Mouse (Mus musculus) cortical plate, adult 2 months (tissue): ENCODE data around the gene Gcm1. TPM values are rescaled to one million over a fixed set of nuclear protein-coding genes. Genes with fewer than 3 reads are reported as not detected.

Experiments
- H3K27ac ChIP-seq: fragments of 200-500 bp; 2 replicates; pipeline ENCODE4 v1.5.1; 2012; ENCODE audit warnings: low read length, control low read depth, inconsistent platforms; ENCODE audit not compliant: insufficient read depth
- H3K4me1 ChIP-seq: fragments of 200-500 bp; 2 replicates; pipeline ENCODE4 v1.6.1; 2011; ENCODE audit warnings: low read length; ENCODE audit not compliant: control insufficient read depth, insufficient read depth
- H3K4me3 ChIP-seq: fragments of 200-500 bp; 2 replicates; pipeline ENCODE4 v1.5.1; 2011; ENCODE audit warnings: mild to moderate bottlenecking, low read length, control low read depth; ENCODE audit not compliant: insufficient read depth
- CTCF ChIP-seq: fragments of 200-500 bp; IDR thresholded peaks from 2 replicates; pipeline ENCODE4 v1.5.1; 2011; ENCODE audit warnings: mild to moderate bottlenecking, control low read depth, low read length; ENCODE audit not compliant: insufficient read depth; ENCODE audit errors: extremely low read depth
- POLR2A ChIP-seq: fragments of 200-500 bp; IDR thresholded peaks from 2 replicates; pipeline ENCODE4 v1.6.1; 2011; ENCODE audit warnings: mild to moderate bottlenecking, low read length, control low read depth; ENCODE audit not compliant: insufficient read depth; ENCODE audit errors: extremely low read depth
- polyA plus RNA-seq: library from polyadenylated mRNA; depleted of rRNA; stranded (reverse); fragments of >200 nt; gene quantifications from 2 replicates; pipeline ENCODE4 v1.2.3, GENCODE M21; 2012; rRNA removed

Gcm1 gene
- polyA plus RNA-seq, 1 experiment, result not detected

DNA sequence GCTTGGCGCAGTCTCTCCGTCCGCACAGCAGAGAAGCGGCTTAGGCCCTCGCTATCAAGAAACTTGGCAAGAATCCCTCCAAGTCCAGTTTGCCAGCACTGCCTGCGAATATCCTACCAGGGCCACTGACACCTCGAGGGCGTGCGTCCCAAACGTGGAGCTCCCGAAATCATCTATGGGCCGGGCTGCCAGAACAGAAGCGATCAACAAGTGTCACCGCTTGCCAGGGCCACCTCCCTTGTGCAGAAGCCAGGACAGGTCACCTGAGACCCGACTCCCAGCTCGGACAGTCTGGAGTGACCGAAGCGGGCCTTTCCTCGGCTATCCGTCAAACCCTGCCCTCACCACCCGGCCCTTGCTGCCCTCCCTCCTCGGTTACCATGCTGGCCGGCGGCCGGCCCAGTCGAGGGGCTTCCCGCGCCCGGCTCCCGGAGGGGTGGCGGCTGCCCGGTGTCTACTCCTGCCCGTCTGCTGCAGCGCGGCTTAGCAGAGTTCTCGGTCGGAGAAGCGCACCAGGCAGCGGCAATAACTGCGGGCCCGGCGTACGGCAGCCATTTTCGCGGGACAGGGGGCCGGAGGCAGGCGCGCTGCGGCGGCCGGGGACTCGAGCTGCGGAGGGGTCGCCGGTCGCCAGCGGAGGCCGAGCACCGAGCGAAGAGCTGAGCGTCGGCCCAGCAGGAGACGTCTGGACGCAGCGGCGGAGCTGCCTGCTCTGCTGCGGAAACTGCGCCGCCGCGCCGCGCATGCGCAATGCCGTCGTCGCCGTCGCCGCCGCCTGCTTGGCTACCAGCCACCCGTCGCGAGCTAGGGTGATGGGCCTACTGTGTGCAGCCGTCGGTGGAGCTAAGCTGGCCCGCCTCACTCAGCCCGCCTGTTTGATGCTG lies 56.4 kb downstream of the Gcm1 start:
- Histone ChIP-seq H3K4me3 (peak overlapping the region; percentile 62), H3K27ac (peak overlapping the region; percentile 96), H3K4me1 (peaks cover 2% of the 10 kb centered on the region; the same call in 1 of the 2 replicates)
- peak; percentile 85 for TF ChIP-seq POLR2A
- TF ChIP-seq CTCF, result no peak

DNA sequence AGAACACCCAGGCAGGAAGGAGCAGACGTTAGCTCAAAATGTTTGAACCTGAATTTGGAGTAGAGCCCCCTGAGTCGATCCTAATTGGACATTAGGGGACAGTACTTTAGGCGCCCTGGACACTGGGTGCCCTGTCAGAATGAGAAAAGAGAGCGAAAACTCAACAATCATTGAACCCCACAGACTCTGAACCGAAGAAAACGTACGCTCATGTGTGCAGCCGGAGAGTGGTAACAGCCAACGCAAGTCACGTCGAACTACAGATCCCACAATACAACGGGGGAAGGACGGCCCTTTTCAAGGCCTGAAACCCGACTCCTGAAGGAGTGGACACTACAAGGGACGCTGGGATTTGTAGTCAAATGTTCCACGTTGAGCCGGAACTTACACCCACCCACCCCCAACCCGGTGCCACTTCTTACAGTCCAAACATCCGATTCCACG lies 57.1 kb downstream of the Gcm1 start, which contains the start of the genes Fbxo9 and Ick:
Fbxo9 (minus strand) TSS at position 270 of the 444 bp plus-strand sequence.
Ick (plus strand) TSS at position 397 of the 444 bp plus-strand sequence.
- TF ChIP-seq POLR2A (peak; percentile 89), CTCF (no peak)
- peak within 1 kb of the TSS; percentile 62 for H3K4me3 ChIP-seq
- H3K27ac ChIP-seq, result peak within 1 kb of the TSS; percentile 96
- H3K4me1 ChIP-seq, result peaks cover 2% of the 10 kb centered on the region; the same call in 1 of the 2 replicates

DNA sequence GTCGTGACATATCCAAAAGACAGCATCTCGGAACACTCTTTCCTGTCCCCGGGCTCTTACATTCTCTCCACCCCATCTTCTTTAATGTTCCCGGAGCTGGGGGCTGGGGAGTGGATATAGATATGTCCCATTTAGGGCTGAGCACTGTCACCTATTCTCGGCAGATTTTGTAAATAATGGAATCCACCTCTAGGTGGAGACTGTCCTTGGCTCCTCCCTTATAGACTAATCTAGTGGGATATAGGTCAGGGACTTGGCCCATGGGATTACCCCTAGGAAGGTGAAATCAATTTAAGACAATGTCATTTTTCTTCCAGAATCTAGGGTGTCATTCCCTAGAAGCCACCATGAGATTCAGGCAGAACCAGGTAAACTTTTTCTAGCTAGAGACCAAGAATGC lies 57.9 kb downstream of the Gcm1 start:
- TF ChIP-seq POLR2A (no peak), CTCF (no peak)

DNA sequence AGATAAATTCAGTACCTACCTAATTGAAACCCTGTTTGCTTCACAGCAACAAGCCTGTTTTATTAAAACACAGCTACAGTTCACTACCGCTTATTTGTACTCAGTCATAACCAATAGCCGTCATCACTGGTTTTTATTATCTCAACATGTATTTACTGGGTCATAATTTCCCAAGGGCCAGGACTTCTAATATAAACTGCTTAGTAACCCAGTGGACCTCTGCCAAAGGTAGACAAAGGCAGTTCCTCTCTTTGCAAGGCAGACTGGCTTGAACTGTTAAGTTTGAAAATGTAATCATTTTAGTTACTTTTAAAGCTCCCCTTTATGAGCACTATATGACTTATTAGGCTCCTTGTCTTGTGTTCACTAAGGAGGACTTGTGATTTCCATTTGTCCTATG lies 59.7 kb downstream of the Gcm1 start:
- TF ChIP-seq POLR2A, result no peak
- TF ChIP-seq CTCF, result no peak
- no peak overlapping the region for H3K27ac ChIP-seq
- peaks cover 2% of the 10 kb centered on the region for H3K4me1 ChIP-seq
- H3K4me3 ChIP-seq, result no peak overlapping the region

More for the DNA sequence above, 57.9 kb downstream of the Gcm1 start:
- peaks cover 2% of the 10 kb centered on the region for H3K4me1 ChIP-seq
- no peak overlapping the region for H3K27ac ChIP-seq
- peak overlapping the region; percentile 62; the same call in 1 of the 2 replicates for H3K4me3 ChIP-seq

DNA sequence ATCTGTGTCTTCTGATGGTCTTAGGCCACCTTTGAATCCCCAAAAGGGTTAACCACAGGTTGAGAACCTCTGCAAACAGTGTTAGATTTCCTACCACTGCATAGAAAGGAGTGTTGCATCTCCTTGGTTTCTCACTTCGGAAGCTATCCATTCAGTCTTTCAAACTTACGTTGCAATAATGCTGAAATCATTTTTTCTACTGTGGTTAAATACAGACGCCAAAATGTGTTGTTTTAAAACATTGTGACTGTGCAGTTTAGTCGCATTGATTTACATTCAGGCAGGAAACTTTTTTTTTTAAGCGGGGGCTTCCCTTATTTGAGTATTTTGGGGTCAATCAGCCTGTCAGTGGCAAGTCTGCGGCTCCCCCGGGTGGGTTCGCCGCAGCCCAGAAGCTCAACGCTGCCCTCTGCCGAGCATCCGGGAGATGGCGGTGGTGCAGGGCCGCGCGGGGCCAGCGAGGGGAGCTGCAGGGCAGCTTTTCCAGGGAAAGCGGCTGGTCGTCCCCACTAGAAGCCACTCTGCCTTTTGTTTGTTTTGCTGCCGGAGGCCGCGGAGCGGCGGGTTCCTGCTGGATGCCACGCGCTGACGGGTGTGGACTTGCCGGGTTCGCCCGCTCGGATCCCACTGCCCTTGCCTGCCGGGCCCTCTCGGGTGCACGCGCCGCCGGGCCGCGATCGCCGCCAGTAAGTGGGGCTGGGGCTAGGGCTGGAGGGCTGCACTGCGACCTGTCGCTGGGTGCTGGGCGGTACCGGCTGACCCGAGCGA lies 61.2 kb downstream of the Gcm1 start:
- Histone ChIP-seq H3K4me1 (no peaks in the 10 kb centered on the region; the same call in 1 of the 2 replicates), H3K4me3 (peak overlapping the region; percentile 86), H3K27ac (peak overlapping the region; percentile 98)
- peak; percentile 79 for TF ChIP-seq CTCF
- peak; percentile 40; the same call in 1 of the 2 replicates for TF ChIP-seq POLR2A

DNA sequence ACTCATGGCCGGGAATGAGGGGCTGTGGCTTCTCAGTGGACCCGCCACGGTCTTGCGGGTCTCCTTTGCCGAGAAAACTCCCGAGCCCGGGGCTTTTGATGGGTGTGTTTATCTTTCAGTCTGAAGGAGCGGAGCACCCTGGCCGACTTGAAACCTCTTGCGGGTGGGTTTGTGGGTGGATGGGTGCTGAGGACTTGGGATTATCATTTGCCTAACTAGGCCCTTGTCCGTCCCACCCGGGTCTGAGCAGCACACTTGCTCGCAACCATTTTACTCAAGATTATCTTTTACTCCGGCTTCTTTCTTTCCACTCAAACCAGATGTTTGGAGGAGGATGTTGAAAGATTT lies 61.8 kb downstream of the Gcm1 start:
- Histone ChIP-seq H3K4me3 (peak overlapping the region; percentile 86), H3K27ac (peak overlapping the region; percentile 98), H3K4me1 (no peaks in the 10 kb centered on the region; the same call in 1 of the 2 replicates)
- TF ChIP-seq POLR2A (no peak), CTCF (no peak)

Other genes with a start within 250 kb of the Gcm1 start
- 77.8 and 88.7 TPM in 2 replicates for gene Elovl5, start 134.6 kb upstream of the Gcm1 start, polyA plus RNA-seq
- gene Fbxo9, start 57.1 kb downstream of the Gcm1 start, polyA plus RNA-seq, result 138 and 144 TPM in 2 replicates
- 18.0 and 19.1 TPM in 2 replicates for gene Ick, start 57.3 kb downstream of the Gcm1 start, polyA plus RNA-seq
- gene Gsta4, start 130.8 kb downstream of the Gcm1 start, polyA plus RNA-seq, result 85.6 and 92.4 TPM in 2 replicates
- gene Gsta1, start 178.7 kb downstream of the Gcm1 start, polyA plus RNA-seq, result not detected in 2 replicates
- not detected in 2 replicates for gene Gm3776, start 205.2 kb downstream of the Gcm1 start, polyA plus RNA-seq
- gene Gm10639, start 238.0 kb downstream of the Gcm1 start, polyA plus RNA-seq, result not detected in 2 replicates